Mouse (Mus musculus) kidney, adult 9 months (tissue): ENCODE measurements at regions not wholly inside any gene's neighbourhood (a gene's known extent, or its start where the extent isn't known, plus 50 kb on each side); places are given as distances from the start of the nearest gene placed in this dataset.

Experiments
- DNase-seq: peaks from one replicate; pipeline ENCODE4 v3.0.0; 2022

- no peak for DNase-seq
Observed at GRCm38 (mm10) chr4:138509901-138510300, 55.8 kb downstream of the Camk2n1 start.

- peak; percentile 45 for DNase-seq
Observed at GRCm38 (mm10) chr4:138513876-138514275, 59.8 kb downstream of the Camk2n1 start.
